Mouse (Mus musculus) left cerebral cortex, adult 8-10 months (tissue): Measurements from ENCODE around the gene Rtn4rl1. TPM values are rescaled to one million over a fixed set of nuclear protein-coding genes. Genes with fewer than 3 reads are reported as not detected.
"Not testable (repeated sequence)": the region's sequence is repeated elsewhere in the genome, so short reads cannot be mapped to it uniquely, and the experiment has no call there.

Source experiments
- DNase-seq, 2 experiments: peaks; one replicate each; pipeline ENCODE4 v3.0.0; 2022; ENCODE audit warnings: low spot score in 2 of 2
- total RNA-seq, 4 experiments: library from RNA; stranded (reverse); gene quantifications; 2 replicates each; pipeline ENCODE4 v1.2.4; 2022

Gene Rtn4rl1
- total RNA-seq, 4 experiments from 2014 or later = 67.2 to 72.6 (median 67.9) TPM

DNA sequence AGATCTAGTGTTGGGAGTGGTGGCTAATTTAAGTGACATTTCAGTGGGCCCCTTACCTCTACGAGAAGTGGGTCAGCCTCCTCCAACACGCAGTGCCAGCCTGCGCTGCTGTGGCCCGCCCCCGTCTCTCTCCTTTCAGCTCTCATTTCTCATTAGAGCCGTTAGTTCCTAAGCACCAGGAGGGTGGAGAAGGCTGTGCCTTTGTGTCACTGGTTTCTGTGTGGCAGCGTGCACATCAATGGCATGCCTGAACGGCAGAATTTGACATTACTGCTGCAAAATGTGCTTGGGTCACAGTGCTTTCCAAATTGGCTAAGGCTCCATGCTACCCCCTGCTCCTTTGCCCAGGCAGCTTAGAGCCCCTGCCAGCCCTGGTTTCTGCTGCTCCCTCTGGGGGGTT lies 79.9 kb downstream of the Rtn4rl1 start:
- no peak for DNase-seq

DNA sequence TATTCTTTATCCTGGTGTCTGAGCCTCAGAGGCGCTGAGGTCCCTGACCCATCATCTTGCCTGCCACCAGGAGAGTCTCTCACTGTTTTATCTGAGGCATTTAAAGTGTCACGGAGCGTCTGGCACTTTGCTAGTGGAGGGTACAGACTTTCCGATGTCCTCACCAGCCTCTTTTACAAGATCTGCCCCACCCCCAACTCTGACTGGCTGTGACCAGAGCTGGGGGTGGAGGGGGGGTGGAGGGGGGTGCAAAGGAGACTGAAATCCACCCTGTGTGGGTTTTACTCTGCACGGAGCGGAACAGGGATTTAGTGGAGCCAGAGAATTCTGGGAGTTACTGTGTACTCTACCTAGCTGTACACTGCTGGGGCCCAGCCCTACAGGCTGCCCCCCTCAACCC lies 81.5 kb downstream of the Rtn4rl1 start:
- DNase-seq = no peak

DNA sequence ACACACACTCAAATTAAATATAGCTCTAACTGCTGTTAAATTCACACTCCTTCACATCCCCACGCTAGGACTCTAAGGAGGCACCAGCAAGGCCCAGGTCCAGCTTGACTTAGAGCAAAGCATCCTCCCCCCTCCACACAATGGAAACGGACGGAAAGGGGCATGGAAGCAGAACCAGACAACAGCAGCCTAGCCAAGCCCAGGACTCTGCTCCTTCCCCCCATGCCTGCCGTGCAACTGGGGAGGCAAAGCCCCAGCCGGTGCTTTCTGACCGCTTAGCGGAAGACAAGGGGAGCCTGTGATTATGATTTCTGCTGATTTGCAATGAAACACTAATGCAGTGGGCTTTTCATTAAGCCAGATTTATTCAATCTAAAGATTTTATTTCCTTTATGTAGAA lies 84.5 kb downstream of the Rtn4rl1 start:
- no peak for DNase-seq

DNA sequence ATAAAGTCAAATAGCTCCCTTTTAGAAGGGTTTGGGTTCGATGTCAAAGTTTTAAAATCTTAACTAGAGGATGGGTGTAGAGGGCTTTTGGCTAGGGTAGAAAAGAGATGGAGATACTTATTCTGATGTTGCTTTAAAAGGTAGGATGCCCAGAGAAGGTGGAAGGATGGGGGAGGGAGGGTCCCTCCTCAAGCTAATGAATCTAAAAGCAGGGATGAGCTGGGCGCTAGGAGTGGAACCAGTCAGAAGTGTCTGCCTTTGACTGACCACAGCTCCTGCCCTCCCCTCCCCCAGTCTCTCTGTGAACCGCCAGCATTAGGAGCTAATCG lies 85.4 kb downstream of the Rtn4rl1 start:
- DNase-seq = no peak

- no peak for DNase-seq
These were observed 85.9 kb downstream of the Rtn4rl1 start for GRCm38 (mm10) chr11:75279342-75280065.

DNA sequence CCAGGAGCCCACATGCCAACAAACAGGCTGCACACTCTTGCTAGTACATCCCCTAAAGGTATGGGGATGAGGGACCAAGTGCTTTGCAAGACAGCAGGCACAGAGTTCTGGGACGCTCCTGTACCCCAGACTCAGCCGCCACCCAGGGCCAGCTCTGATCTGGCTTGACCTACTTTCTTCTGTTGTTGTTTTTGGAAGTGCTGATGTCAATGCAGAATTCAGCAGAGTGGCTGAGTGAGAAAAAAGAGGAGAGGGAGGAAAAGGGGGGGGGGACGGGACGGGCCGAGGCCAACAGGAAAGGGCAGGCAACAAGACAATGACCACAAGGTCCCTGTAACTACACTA lies 86.5 kb downstream of the Rtn4rl1 start:
- DNase-seq = no peak

- no peak for DNase-seq
These were observed 86.9 kb downstream of the Rtn4rl1 start for GRCm38 (mm10) chr11:75280435-75281001.

GRCm38 (mm10) chr11:75281380-75282256 lies 88.0 kb downstream of the Rtn4rl1 start:
- DNase-seq = no peak

- DNase-seq = no peak
These were observed 89.0 kb downstream of the Rtn4rl1 start for GRCm38 (mm10) chr11:75282496-75283120.

DNA sequence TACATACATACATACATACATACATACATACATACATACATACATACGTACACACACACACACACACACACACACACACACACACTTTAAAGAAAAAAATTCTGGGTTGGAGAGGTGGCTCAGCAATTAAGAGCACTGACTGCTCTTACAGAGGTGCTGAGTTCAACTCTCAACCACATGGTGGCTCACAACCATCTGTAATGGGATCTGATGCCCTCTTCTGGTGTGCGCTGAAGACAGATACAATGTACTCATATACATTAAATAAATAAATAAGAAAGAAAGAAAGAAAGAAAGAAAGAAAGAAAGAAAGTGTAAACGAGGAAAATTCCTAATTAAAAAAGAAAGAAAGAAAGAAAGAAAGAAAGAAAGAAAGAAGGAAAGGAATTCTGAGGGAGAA lies 90.2 kb downstream of the Rtn4rl1 start:
- not testable (repeated sequence) for DNase-seq

DNA sequence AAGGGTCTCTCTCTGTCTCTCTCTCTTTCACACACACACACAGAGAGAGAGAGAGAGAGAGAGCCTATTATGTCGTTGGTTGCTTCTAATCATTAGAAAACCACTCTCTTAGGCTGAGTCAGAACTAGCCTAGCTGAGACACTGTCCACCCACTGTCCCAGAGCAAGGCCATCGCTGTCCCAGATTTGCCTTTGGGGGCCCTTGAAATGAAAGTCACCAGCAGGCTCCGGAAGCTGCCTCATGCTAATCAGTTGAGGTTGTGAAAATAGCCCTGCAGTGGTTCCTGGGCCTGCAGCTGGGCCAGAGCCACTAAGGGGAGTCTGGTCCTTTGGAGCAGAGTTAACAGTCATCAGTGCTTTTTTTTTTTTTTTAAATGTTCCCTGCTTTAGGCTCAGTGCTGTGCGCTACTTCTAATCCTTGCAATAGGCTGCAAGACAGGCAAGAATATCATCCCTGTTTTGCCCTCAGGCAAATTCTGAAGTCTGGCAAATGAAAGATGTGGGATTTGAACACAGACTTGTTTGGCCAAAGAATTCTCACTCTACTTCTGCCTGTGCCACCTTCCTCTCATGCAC lies 92.4 kb downstream of the Rtn4rl1 start:
- no peak for DNase-seq

DNA sequence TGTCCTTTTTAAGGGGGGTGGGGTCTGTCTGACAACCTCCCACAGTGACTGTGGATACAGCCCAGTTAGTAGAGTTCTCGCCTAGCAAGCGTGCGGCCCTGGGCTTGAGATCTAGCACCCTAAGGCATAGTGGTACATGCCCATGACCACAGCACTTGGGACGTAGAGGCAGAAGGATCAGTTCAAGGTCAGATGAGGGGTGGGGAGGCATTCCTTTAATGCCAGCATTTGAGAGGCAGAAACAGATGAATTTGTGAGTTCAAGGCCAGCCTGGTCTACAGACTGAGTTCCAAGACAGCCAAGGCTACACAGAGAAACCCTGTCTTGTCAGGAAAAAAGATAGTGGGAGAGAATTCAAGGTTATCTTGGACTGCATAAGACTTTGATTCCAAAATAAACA lies 93.3 kb downstream of the Rtn4rl1 start:
- no peak for DNase-seq

DNA sequence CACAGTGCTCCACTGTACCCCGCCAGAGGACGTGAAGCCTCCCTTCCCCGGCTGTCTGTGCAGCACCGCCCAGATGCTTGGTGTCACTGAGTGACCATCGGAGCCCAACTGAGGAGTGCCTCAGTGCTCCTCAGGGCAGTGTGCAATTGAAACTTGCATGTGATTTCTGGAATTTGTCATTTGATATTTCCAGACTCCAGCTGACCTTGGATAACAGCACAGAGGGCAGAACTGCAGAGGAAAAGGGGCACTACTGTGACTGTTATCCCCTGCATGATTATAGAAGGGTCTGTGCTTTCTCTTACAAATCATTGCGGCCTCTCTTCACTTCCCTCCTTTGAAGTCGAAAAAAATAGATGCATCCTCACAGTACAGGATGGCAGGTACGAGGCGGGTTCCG lies 94.4 kb downstream of the Rtn4rl1 start:
- no peak for DNase-seq

GRCm38 (mm10) chr11:75288517-75288916 lies 94.9 kb downstream of the Rtn4rl1 start:
- no peak for DNase-seq

DNA sequence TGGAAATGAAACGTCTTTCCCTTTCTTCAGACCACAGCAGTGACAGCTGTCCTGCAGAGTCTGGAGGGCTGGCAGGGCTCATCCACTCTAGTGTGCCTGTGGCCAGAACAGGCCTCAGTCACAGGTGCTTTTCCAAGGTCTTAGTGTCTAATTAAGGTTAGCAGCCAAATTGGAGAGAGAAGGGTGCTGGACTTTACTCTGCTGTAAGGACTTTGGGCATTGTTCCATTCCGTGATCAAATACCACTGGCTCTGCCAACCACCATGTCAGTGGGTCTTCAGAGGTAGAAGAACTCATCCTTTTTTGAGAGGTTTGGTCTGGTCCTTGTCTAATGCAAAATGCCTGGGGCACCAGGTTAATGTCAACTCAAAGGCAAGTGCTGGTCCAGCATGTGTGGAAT lies 95.5 kb downstream of the Rtn4rl1 start:
- no peak for DNase-seq

- peak in 1 of 2 experiments; percentile 78 for DNase-seq
These were observed 97.1 kb downstream of the Rtn4rl1 start for GRCm38 (mm10) chr11:75290566-75291271.

DNA sequence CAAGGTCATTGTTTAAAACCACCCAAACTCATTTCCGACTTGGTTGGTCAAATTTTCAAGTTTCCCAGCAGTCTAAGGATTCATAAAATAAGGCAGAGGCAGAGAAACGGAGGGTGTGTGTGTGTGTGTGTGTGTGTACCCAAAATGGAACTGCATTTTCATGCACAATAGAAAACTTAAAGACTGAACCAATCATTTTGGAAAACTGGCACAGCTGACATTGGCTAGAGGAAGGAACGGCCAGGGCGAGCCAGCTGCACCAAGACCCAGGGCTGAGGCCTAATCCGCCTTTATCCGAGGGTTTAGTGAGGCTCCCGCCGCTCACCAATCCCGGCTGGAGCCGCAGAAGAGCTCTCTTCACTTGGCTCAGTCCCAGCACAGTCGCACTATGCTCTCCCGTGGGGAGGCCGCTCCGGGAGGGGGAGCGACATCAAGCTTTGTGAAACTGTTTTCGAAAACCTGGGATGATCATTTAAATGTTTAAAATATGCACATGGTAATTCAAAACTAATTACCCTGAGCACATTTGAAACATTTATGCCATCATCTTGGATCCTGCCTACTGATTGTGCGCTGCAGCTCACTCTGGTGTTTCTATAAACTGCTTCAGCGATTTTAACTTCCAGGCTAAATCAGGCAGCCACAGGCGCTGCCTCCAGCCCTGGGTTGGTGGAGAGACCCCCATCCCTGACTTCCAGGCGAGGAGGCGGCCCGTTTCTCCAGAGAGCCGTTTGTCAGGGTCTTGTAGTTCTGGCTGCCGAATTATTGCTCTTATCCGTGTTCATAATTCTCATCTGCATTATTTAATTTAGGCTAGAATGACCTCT lies 98.0 kb downstream of the Rtn4rl1 start:
- DNase-seq = peak in 1 of 2 experiments; percentile 73

DNA sequence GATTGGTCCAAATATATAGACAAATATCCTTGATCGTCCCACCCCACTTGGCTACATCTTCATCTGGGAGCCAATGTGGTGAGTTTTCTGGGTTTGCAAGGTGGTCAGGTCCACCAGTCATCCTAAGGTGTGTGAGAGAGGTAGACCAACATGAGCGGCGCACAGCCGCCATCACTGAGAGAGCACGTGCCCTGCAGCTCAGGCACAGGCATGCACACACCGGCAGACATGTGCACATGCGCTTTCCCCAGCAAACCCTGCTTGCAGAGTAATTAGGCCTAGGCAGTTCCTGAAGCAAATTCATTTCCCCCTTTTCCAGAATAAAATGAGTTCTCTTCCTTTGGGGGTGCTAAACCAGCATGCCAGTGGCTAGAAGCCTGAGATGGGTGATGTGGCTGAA lies 98.7 kb downstream of the Rtn4rl1 start:
- no peak for DNase-seq

- no peak for DNase-seq
These were observed 100.3 kb downstream of the Rtn4rl1 start for GRCm38 (mm10) chr11:75293852-75294361.

- no peak for DNase-seq
These were observed 101.3 kb downstream of the Rtn4rl1 start for GRCm38 (mm10) chr11:75294862-75295261.
